Mouse (Mus musculus) small intestine, adult 2 months (tissue): ENCODE measurements at regions not wholly inside any gene's neighbourhood (a gene's known extent, or its start where the extent isn't known, plus 50 kb on each side); places are given as distances from the start of the nearest gene placed in this dataset.

Experiments used
- CTCF ChIP-seq: fragments of 200-500 bp; IDR thresholded peaks from 2 replicates; pipeline ENCODE4 v1.5.1; 2012; ENCODE audit warnings: low read depth, mild to moderate bottlenecking, control low read depth, inconsistent platforms, low read length, moderate library complexity, mixed read lengths; ENCODE audit not compliant: insufficient replicate concordance, insufficient read length; ENCODE audit errors: extremely low read depth
- POLR2A ChIP-seq: fragments of 200-500 bp; IDR thresholded peaks from 2 replicates; pipeline ENCODE4 v1.6.1; 2012; ENCODE audit warnings: low read depth, mild to moderate bottlenecking, control low read depth, inconsistent platforms, low read length, moderate library complexity

DNA sequence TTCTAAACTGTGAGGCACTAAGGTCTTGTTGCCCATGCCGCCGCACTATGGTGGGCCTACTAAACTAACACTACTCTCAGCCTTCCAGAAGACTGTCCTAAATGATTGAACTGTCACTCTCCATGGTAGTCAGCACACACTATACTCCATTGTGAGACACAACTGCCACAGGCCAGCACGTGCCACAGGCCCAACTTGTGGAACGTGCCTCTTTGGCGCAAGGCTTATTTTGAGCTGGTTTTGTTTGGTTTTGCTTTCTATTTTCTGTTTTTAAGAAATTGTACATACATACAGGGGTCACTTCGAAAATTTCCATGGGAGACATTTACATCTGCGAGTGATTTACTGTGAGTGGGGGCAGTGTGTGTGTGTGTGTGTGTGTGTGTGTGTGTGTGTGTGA lies 126.8 kb upstream of the 3110018I06Rik start:
- TF ChIP-seq POLR2A, result no peak
- no peak for TF ChIP-seq CTCF
